Mouse (Mus musculus) embryonic facial prominence, embryonic 11.5 days (tissue): ENCODE data around the gene Sf3a1. TPM values are rescaled to one million over a fixed set of nuclear protein-coding genes. Genes with fewer than 3 reads are reported as not detected.

Source experiments
- ATAC-seq: fragments of 200-750 bp; cut with Nextera tagmentation; replicated peaks from 2 replicates; pipeline ENCODE4 v1.8.0; 2017; ENCODE audit warnings: low read depth; ENCODE audit not compliant: insufficient number of reproducible peaks, low FRiP score, low TSS enrichment
- DNase-seq: peaks from one replicate; pipeline ENCODE4 v3.0.0-alpha.2; 2015; ENCODE audit warnings: low spot score
- H3K27ac ChIP-seq: fragments of 300-500 bp; sonication (generic); replicated peaks from 2 replicates; pipeline ENCODE4 v1.5.1; 2014; ENCODE audit warnings: mild to moderate bottlenecking, low read depth, low read length, control low read depth
- H3K27me3 ChIP-seq: fragments of 300-500 bp; sonication (generic); 2 replicates; pipeline ENCODE4 v1.6.1; 2014; ENCODE audit warnings: mild to moderate bottlenecking, low read length, moderate library complexity, mixed read lengths; ENCODE audit not compliant: control insufficient read depth, insufficient read depth
- H3K36me3 ChIP-seq: fragments of 300-500 bp; sonication (generic); replicated peaks from 2 replicates; pipeline ENCODE4 v1.6.1; 2014; ENCODE audit warnings: low read depth, mild to moderate bottlenecking, low read length, moderate library complexity, mixed read lengths; ENCODE audit not compliant: control insufficient read depth, insufficient read depth
- H3K4me1 ChIP-seq: fragments of 300-500 bp; sonication (generic); 2 replicates; pipeline ENCODE4 v1.6.1; 2014; ENCODE audit warnings: low read length, mixed read lengths; ENCODE audit not compliant: control insufficient read depth, insufficient read depth
- H3K4me2 ChIP-seq: fragments of 300-500 bp; sonication (generic); 2 replicates; pipeline ENCODE4 v1.6.1; 2014; ENCODE audit warnings: low read depth, mild to moderate bottlenecking, control low read depth, low read length, moderate library complexity
- H3K4me3 ChIP-seq: fragments of 300-500 bp; sonication (generic); 2 replicates; pipeline ENCODE4 v1.5.1; 2014; ENCODE audit warnings: low read depth, low read length, control low read depth
- H3K9ac ChIP-seq: fragments of 300-500 bp; sonication (generic); replicated peaks from 2 replicates; pipeline ENCODE4 v1.6.1; 2014; ENCODE audit warnings: mild to moderate bottlenecking, control low read depth, low read length
- H3K9me3 ChIP-seq: fragments of 300-500 bp; sonication (generic); replicated peaks from 2 replicates; pipeline ENCODE4 v1.6.1; 2016; ENCODE audit warnings: mild to moderate bottlenecking, low read length, inconsistent platforms, mixed read lengths; ENCODE audit not compliant: control insufficient read depth
- WGBS: fragments of 180-500 bp; shearing (Covaris S2); extraction: QIAGEN DNeasy Blood & Tissue Kit; methylation state at CpG from one replicate; pipeline ENCODE4 v1.1.7; 2014; 5-methylcytosine and 5-hydroxymethylcytosine counted together
- polyA plus RNA-seq: library from polyadenylated mRNA; unstranded; fragments of >200 nt; fragmentation: Nextera tagmentation; extraction: Ambion mirVana; gene quantifications from 2 replicates; pipeline ENCODE4 v1.2.1, GENCODE M21; 2014

The Sf3a1 gene
- polyA plus RNA-seq, 1 experiment from 2014 or later = 82.7 TPM

DNA sequence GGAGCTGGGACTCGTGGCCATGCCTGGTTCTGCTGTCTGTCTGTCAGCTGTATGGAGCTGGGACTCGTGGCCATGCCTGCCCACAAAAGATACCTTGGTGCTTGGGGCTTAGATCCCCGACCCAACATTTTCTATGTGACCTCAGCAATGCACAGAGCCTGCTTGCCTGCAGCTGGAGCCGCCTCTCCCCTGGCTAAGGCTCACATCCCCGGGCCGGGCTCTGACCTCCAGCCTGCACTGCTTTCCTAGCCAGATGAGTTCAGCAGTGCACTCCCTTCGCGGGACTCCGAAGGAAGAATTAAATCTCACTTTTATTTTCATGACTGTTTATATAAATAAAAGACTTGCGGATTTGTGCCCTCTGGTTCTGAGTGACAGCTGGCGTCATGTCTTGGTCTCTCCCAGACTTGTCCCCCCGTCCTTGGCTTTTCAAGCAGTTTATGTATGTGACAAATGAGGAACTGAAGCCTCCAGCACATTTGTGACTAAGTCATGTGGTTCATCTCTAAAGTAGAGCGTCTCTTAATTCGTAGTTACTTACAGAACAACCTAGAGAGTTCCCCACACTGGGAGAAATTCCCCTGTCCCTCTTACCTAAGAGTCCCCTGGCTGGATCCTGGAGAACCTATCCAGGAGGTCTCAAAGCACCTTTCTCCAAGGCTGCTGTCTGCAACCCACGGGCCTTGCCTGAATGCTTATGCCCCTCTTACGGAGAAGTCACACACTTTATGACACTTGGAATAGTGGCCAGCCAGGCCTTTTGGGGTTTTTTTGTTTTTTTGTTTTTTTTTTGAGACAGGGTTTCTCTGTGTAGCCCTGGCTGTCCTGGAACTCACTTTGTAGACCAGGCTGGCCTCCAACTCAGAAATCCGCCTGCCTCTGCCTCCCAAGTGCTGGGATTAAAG is 62.1 kb downstream of the Sf3a1 start:
- no peak for DNase-seq
- Histone ChIP-seq H3K4me2 (no peak overlapping the region), H3K36me3 (no peaks in the 10 kb centered on the region), H3K9ac (no peak overlapping the region), H3K9me3 (no peaks in the 10 kb centered on the region), H3K27ac (no peak overlapping the region), H3K4me1 (no peaks in the 10 kb centered on the region; the same call in 1 of the 2 replicates), H3K4me3 (no peak overlapping the region), H3K27me3 (peaks cover 7% of the 10 kb centered on the region; the same call in 1 of the 2 replicates)
- no peak for ATAC-seq
- 73% methylated on average over 17 of the region's 17 CpGs for WGBS

- Histone ChIP-seq H3K9me3 (no peaks in the 10 kb centered on the region), H3K4me1 (no peaks in the 10 kb centered on the region), H3K4me2 (no peak overlapping the region), H3K9ac (no peak overlapping the region), H3K27ac (no peak overlapping the region), H3K27me3 (peaks cover 5% of the 10 kb centered on the region; the same call in 1 of the 2 replicates), H3K4me3 (no peak overlapping the region), H3K36me3 (no peaks in the 10 kb centered on the region)
- ATAC-seq (no peak), DNase-seq (no peak)
- WGBS = 29% methylated on average over 6 of the region's 7 CpGs
Measured at GRCm38 (mm10) chr11:4223393-4224188, 63.4 kb downstream of the Sf3a1 start.

- no peaks in the 10 kb centered on the region for H3K36me3 ChIP-seq
- ATAC-seq = no peak
- H3K27ac ChIP-seq = no peak overlapping the region
- 39% methylated on average over 2 of the region's 2 CpGs for WGBS
- H3K9me3 ChIP-seq = no peaks in the 10 kb centered on the region
- H3K4me1 ChIP-seq = no peaks in the 10 kb centered on the region
- H3K27me3 ChIP-seq = peaks cover 2% of the 10 kb centered on the region; the same call in 1 of the 2 replicates
- no peak overlapping the region for H3K4me2 ChIP-seq
- no peak for DNase-seq
- no peak overlapping the region for H3K4me3 ChIP-seq
- no peak overlapping the region for H3K9ac ChIP-seq
Measured at GRCm38 (mm10) chr11:4224223-4224622, 64.1 kb downstream of the Sf3a1 start.

GRCm38 (mm10) chr11:4226569-4227325 is 66.6 kb downstream of the Sf3a1 start:
- DNase-seq (no peak), ATAC-seq (no peak)
- Histone ChIP-seq H3K27me3 (no peaks in the 10 kb centered on the region), H3K4me2 (no peak overlapping the region), H3K4me1 (no peaks in the 10 kb centered on the region), H3K36me3 (no peaks in the 10 kb centered on the region), H3K9me3 (no peaks in the 10 kb centered on the region), H3K27ac (no peak overlapping the region), H3K9ac (no peak overlapping the region), H3K4me3 (no peak overlapping the region)
- 76% methylated on average over 5 of the region's 5 CpGs for WGBS

DNA sequence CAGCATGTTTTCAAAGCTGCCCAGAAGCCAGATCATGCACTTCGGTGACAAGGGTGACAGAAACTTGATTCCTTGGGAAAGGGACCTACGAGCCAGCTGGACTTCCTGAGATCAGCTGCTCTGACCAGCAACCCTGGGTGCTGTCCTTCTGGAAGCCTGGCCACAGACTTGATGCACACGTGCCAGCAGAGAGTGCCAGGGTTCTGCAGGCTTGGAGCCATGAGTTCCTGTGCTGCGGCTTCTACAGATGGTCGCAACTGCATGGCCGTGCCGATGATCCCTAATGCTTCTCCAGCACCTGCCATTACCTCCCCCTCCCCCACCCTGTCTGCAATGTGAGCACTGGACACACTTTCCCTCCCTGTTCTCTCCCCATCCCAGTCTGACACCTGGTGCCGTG is 68.3 kb downstream of the Sf3a1 start:
- no peak for DNase-seq
- H3K4me3 ChIP-seq = no peak overlapping the region
- no peak overlapping the region for H3K27ac ChIP-seq
- WGBS = 52% methylated on average over 8 of the region's 8 CpGs
- ATAC-seq = no peak
- no peak overlapping the region for H3K9ac ChIP-seq
- no peaks in the 10 kb centered on the region for H3K27me3 ChIP-seq
- H3K36me3 ChIP-seq = no peaks in the 10 kb centered on the region
- no peaks in the 10 kb centered on the region for H3K4me1 ChIP-seq
- H3K4me2 ChIP-seq = no peak overlapping the region
- H3K9me3 ChIP-seq = no peaks in the 10 kb centered on the region

GRCm38 (mm10) chr11:4229841-4230240 is 69.7 kb downstream of the Sf3a1 start:
- Histone ChIP-seq H3K27ac (no peak overlapping the region), H3K9me3 (no peaks in the 10 kb centered on the region), H3K4me2 (no peak overlapping the region), H3K36me3 (no peaks in the 10 kb centered on the region), H3K4me1 (no peaks in the 10 kb centered on the region), H3K9ac (no peak overlapping the region), H3K4me3 (no peak overlapping the region), H3K27me3 (no peaks in the 10 kb centered on the region)
- ATAC-seq (no peak), DNase-seq (no peak)
- 64% methylated on average over 4 of the region's 4 CpGs for WGBS

GRCm38 (mm10) chr11:4231435-4231834 is 71.3 kb downstream of the Sf3a1 start:
- no peaks in the 10 kb centered on the region for H3K9me3 ChIP-seq
- DNase-seq (no peak), ATAC-seq (no peak)
- H3K4me1 ChIP-seq = no peaks in the 10 kb centered on the region
- H3K4me2 ChIP-seq = no peak overlapping the region
- no peak overlapping the region for H3K9ac ChIP-seq
- H3K36me3 ChIP-seq = no peaks in the 10 kb centered on the region
- no peak overlapping the region for H3K4me3 ChIP-seq
- H3K27ac ChIP-seq = no peak overlapping the region
- H3K27me3 ChIP-seq = no peaks in the 10 kb centered on the region
- WGBS = 89% methylated on average over 2 of the region's 2 CpGs
